Mouse (Mus musculus) left cerebral cortex, adult 11 months (tissue): ENCODE measurements at regions not wholly inside any gene's neighbourhood (a gene's known extent, or its start where the extent isn't known, plus 50 kb on each side); places are given as distances from the start of the nearest gene placed in this dataset.
A peak's percentile ranks its signal among the peaks of the same experiment; 100 is the strongest.
"Not testable (repeated sequence)": the region's sequence is repeated elsewhere in the genome, so short reads cannot be mapped to it uniquely, and the experiment has no call there.

Experiments
- DNase-seq: peaks from one replicate; pipeline ENCODE4 v3.0.0; 2022; ENCODE audit warnings: low spot score

DNA sequence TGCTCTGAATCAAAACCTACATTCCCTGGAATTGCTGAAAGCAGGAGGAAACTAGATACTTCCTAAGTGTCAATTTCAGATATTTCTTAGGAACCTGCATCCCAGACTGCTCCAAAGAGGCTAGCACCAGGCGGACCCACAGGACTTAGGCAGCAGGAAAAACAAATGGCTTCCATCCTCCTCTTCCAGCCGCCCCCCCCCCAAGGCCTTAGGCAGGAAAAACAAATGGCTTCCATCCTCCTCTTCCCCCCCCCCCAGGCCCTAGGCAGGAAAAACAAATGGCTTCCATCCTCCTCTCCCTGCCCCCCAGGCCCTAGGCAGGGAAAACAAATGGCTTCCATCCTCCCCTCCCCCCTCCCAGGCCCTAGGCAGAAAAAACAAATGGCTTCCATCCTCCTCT is 64.5 kb upstream of the Nap1l2 start:
- DNase-seq: no peak

DNA sequence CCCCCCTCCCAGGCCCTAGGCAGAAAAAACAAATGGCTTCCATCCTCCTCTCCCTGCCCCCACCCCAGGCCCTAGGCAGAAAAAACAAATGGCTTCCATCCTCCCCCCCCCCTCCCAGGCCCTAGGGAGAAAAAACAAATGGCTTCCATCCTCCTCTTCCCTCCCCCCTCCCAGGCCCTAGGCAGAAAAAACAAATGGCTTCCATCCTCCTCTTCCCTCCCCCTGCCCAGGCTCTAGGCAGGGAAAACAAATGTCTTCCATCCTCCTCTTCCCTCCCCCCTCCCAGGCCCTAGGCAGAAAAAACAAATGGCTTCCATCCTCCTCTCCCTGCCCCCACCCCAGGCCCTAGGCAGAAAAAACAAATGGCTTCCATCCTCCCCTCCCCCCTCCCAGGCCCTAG is 65.0 kb upstream of the Nap1l2 start:
- DNase-seq: not testable (repeated sequence)

DNA sequence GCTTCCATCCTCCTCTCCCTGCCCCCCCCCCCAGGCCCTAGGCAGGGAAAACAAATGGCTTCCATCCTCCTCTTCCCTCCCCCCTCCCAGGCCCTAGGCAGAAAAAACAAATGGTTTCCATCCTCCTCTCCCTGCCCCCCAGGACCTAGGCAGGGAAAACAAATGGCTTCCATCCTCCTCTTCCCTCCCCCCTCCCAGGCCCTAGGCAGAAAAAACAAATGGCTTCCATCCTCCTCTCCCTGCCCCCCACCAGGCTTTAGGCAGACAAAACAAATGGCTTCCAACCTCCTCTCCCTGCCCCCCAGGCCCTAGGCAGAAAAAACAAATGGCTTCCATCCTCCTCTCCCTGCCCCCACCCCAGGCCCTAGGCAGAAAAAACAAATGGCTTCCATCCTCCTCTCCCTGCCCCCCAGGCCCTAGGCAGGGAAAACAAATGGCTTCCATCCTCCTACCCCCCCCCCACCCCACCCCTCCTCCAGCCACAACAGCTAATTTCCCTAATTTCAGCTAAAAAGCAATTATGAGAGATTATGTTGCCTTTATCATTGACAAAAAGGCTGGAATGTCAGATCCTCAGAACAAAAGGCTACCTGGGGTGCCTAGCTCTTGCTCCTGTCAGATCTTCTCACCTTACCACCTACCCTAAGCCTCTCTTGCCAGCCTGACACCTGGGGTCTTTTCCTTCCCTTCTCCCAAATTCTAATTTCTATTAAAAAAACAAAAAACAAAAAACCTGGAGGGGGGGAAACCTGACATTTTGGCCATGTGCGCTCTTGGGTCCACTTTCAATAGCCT is 65.8 kb upstream of the Nap1l2 start:
- not testable (repeated sequence) for DNase-seq

DNA sequence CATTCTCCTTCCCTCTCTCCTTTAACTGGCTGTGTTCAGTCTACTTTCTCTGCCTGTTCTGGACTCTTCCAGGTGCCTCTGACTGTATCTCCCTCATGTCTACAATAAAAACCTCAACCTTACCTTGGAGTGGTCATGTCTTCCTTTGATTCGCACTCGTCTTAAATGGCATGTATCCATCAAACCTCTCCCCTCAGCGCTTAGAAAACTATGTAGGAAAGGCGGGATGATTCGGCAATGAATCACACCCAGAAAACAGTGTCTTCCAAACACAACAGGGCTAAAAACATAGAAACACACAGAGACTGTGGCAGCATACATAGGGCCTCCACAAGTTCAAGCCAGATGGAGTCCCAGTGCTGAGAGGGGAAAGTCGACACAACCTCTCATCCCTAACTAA is 66.4 kb upstream of the Nap1l2 start:
- no peak for DNase-seq

DNA sequence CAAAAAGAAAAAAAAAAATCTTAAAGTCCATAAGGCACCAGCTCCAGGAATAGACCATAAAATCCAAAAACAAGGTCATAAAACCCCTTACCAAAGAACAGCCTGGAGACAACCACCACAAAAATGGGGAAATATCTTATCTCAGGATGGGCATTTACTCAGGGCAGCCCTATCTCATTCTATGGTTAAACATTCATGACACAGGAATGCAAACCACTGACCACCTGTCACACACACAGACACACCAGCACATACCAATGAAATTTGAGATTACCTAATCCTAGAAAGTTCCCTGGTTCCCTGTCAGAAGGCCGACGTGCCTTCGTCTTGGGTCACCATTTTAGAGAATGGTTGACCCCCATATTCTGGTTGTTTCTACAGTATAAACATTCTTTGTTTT is 66.3 kb upstream of the Cdx4 start:
- no peak for DNase-seq

DNA sequence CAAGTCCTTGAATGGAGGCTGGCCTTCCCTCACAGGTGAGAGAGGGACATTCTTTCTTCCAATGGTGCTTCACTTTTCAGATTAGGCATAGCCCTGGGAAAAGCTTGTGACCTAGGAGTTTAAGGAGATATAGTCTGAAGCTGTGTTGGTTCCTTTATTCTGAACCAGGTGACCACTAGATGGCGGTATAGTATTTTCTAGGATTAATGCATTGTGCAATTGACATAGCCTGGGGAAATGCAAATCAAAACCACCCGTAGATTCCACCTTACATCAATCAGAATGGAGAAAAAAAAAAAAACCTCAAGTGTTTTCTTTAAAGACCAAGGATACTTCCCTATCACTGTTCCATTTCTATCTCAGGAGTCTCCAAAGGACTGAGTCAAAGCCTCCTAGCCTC is 61.3 kb upstream of the Cdx4 start:
- peak; percentile 10 for DNase-seq
